Mouse (Mus musculus): ENCODE results near the gene 2410137M14Rik. TPM values are rescaled to one million over a fixed set of nuclear protein-coding genes. Genes with fewer than 3 reads are reported as not detected.

2410137M14Rik gene
- total and polyA plus RNA-seq, 3 experiments = 0.40 TPM; not detected in 2

GRCm38 (mm10) chr17:37008161-37008560 is 27.1 kb upstream of the 2410137M14Rik start:
- dilution Hi-C loops (cut with MboI; ENCODE audit: extremely low pct_ligation_motif_present, extremely low pct_unique_long_range_greater_than_20kb, low sequenced_read_pairs) = no loop called here
- H3K4me2 ChIP-seq (ENCODE audit: insufficient read depth, low read depth, poor library complexity, severe bottlenecking) = no peak overlapping the region

GRCm38 (mm10) chr17:37003366-37003765 is 22.3 kb upstream of the 2410137M14Rik start:
- no peak for TF ChIP-seq EP300 (IDR thresholded peaks at IDR 0.05; ENCODE audit: low read length)
- TF ChIP-seq ZNF384 (IDR thresholded peaks at IDR 0.05; ENCODE audit: low read depth, low read length) = no peak
- TF ChIP-seq JUND (conservative IDR thresholded peaks at IDR 0.05; ENCODE audit: low read depth, low read length) = no peak
- no peak for TF ChIP-seq CTCF (conservative IDR thresholded peaks at IDR 0.05 in 1 of 2, IDR thresholded peaks at IDR 0.05 in 1 of 2; ENCODE audit: low read depth in 2 of 2, low read length in 2 of 2)
- TF ChIP-seq ZC3H11A (IDR thresholded peaks at IDR 0.05; ENCODE audit: low read depth, low read length) = no peak
- TF ChIP-seq NRF1 (IDR thresholded peaks at IDR 0.05; ENCODE audit: low read depth, low read length) = no peak
- Histone ChIP-seq H3K9ac (ENCODE audit: insufficient read depth, low read depth) (no peak overlapping the region), H3K4me2 (ENCODE audit: insufficient read depth, low read depth, poor library complexity, severe bottlenecking) (no peak overlapping the region), H3K79me2 (replicated peaks; ENCODE audit: control insufficient read depth, extremely low read depth, insufficient read depth, poor library complexity, severe bottlenecking) (no peaks in the 10 kb centered on the region), H3K36me3 (replicated peaks in 1 of 2; ENCODE audit: control insufficient read depth in 1 of 2, insufficient read depth in 1 of 2, low read length in 1 of 2) (no peaks in the 10 kb centered on the region), H3K27ac (ENCODE audit: insufficient read depth, low read depth) (no peak overlapping the region), H3K27me3 (replicated peaks) (no peaks in the 10 kb centered on the region), H3K4me3 (replicated peaks in 1 of 3; ENCODE audit: low read depth in 2 of 3, low read length in 2 of 3, poor library complexity in 1 of 3) (no peak overlapping the region), H3K4me1 (ENCODE audit: control insufficient read depth in 1 of 2, insufficient read depth in 2 of 2) (no peaks in the 10 kb centered on the region), H3K9me3 (replicated peaks; ENCODE audit: low read length) (no peaks in the 10 kb centered on the region)
- in situ Hi-C loops (cut with MboI; ENCODE audit: low pct_ligation_motif_present, low pct_unique_long_range_greater_than_20kb, low sequenced_read_pairs) = no loop called here
- dilution Hi-C loops (cut with MboI; ENCODE audit: extremely low pct_ligation_motif_present, extremely low pct_unique_long_range_greater_than_20kb, low sequenced_read_pairs) = no loop called here
- no peak for DNase-seq (ENCODE audit: extremely low read depth)

More at GRCm38 (mm10) chr17:37008161-37008560, 27.1 kb upstream of the 2410137M14Rik start:
- Histone ChIP-seq H3K4me3 (replicated peaks in 1 of 3; ENCODE audit: low read depth in 2 of 3, low read length in 2 of 3, poor library complexity in 1 of 3) (no peak overlapping the region), H3K9me3 (replicated peaks; ENCODE audit: low read length) (no peaks in the 10 kb centered on the region), H3K27me3 (replicated peaks) (no peaks in the 10 kb centered on the region), H3K9ac (ENCODE audit: insufficient read depth, low read depth) (no peak overlapping the region), H3K36me3 (replicated peaks in 1 of 2; ENCODE audit: control insufficient read depth in 1 of 2, insufficient read depth in 1 of 2, low read length in 1 of 2) (no peaks in the 10 kb centered on the region), H3K27ac (ENCODE audit: insufficient read depth, low read depth) (no peak overlapping the region), H3K79me2 (replicated peaks; ENCODE audit: control insufficient read depth, extremely low read depth, insufficient read depth, poor library complexity, severe bottlenecking) (no peaks in the 10 kb centered on the region), H3K4me1 (ENCODE audit: control insufficient read depth in 1 of 2, insufficient read depth in 2 of 2) (no peaks in the 10 kb centered on the region)
- DNase-seq (ENCODE audit: extremely low read depth) = no peak
- no peak for TF ChIP-seq NRF1 (IDR thresholded peaks at IDR 0.05; ENCODE audit: low read depth, low read length)
- in situ Hi-C loops (cut with MboI; ENCODE audit: low pct_ligation_motif_present, low pct_unique_long_range_greater_than_20kb, low sequenced_read_pairs) = no loop called here

GRCm38 (mm10) chr17:37002364-37003330 is 21.6 kb upstream of the 2410137M14Rik start:
- H3K9ac ChIP-seq (ENCODE audit: insufficient read depth, low read depth) = no peak overlapping the region
- H3K4me1 ChIP-seq (ENCODE audit: control insufficient read depth in 1 of 2, insufficient read depth in 2 of 2) = no peaks in the 10 kb centered on the region
- no peaks in the 10 kb centered on the region for H3K79me2 ChIP-seq (replicated peaks; ENCODE audit: control insufficient read depth, extremely low read depth, insufficient read depth, poor library complexity, severe bottlenecking)
- no peak overlapping the region for H3K4me2 ChIP-seq (ENCODE audit: insufficient read depth, low read depth, poor library complexity, severe bottlenecking)
- no peak overlapping the region for H3K27ac ChIP-seq (ENCODE audit: insufficient read depth, low read depth)
- no peaks in the 10 kb centered on the region for H3K27me3 ChIP-seq (replicated peaks)
- no peaks in the 10 kb centered on the region for H3K36me3 ChIP-seq (replicated peaks in 1 of 2; ENCODE audit: control insufficient read depth in 1 of 2, insufficient read depth in 1 of 2, low read length in 1 of 2)
- TF ChIP-seq RAD21 (IDR thresholded peaks at IDR 0.05; ENCODE audit: low read depth, low read length) = no peak
- TF ChIP-seq POLR2A (IDR thresholded peaks at IDR 0.05; ENCODE audit: low read depth, low read length) = no peak
- TF ChIP-seq BHLHE40 (IDR thresholded peaks at IDR 0.05; ENCODE audit: low read depth, low read length) = no peak
- no peak for TF ChIP-seq SIN3A (IDR thresholded peaks at IDR 0.05; ENCODE audit: low read length)
- TF ChIP-seq MAFK (IDR thresholded peaks at IDR 0.05; ENCODE audit: insufficient replicate concordance, low read length) = no peak
- no peak for TF ChIP-seq NRF1 (IDR thresholded peaks at IDR 0.05; ENCODE audit: low read depth, low read length)
- TF ChIP-seq RCOR1 (conservative IDR thresholded peaks at IDR 0.05; ENCODE audit: low read depth, low read length) = no peak
- no peak for TF ChIP-seq IRF4 (IDR thresholded peaks at IDR 0.05; ENCODE audit: low read depth, low read length)
- no peak for TF ChIP-seq MYC (IDR thresholded peaks at IDR 0.05; ENCODE audit: low read depth, low read length)
- TF ChIP-seq HCFC1 (IDR thresholded peaks at IDR 0.05; ENCODE audit: low read depth, low read length) = no peak
- TF ChIP-seq NELFE (IDR thresholded peaks at IDR 0.05; ENCODE audit: low read depth, low read length) = no peak
- dilution Hi-C loops (cut with MboI; ENCODE audit: extremely low pct_ligation_motif_present, extremely low pct_unique_long_range_greater_than_20kb, low sequenced_read_pairs) = no loop called here
- H3K4me3 ChIP-seq (replicated peaks in 1 of 3; ENCODE audit: low read depth in 2 of 3, low read length in 2 of 3, poor library complexity in 1 of 3) = no peak overlapping the region
- in situ Hi-C loops (cut with MboI; ENCODE audit: low pct_ligation_motif_present, low pct_unique_long_range_greater_than_20kb, low sequenced_read_pairs) = no loop called here
- no peaks in the 10 kb centered on the region for H3K9me3 ChIP-seq (replicated peaks; ENCODE audit: low read length)
- no peak for DNase-seq (ENCODE audit: extremely low read depth)
